17 mouse cellular contexts compared by ENCODE assay signal in genomic region chr2:144169576-144170178, GRCm38 (mm10).
DNase-seq lines count a peak whose midpoint lies in the region; ATAC-seq lines count a peak whose summit lies in the region.
"Had no signal": no experiment of that assay in that cellular context is flagged by ENCODE, and none has a peak within 500 bp of the region (broad histone marks: within the 10 kb centered on the region; RNA-seq: fewer than 3 reads in every experiment).

No protein-coding gene starts in this region.

- no peak overlapping the region for H3K4me2 ChIP-seq in limb, embryonic 13.5 days (replicated peaks)
- no peak overlapping the region for H3K4me2 ChIP-seq in intestine, embryonic 16.5 days (ENCODE audit: low read depth, low read length)
- H3K4me2 ChIP-seq: hindbrain, embryonic 12.5 days; limb, embryonic 12.5 days; midbrain, embryonic 13.5 days had no signal

- H3K9ac ChIP-seq in limb, embryonic 13.5 days, result no peak overlapping the region
- no peak overlapping the region; the same call in 1 of the 2 replicates for H3K9ac ChIP-seq in intestine, embryonic 16.5 days (ENCODE audit: low read depth, low read length)
- H3K9ac ChIP-seq: hindbrain, embryonic 12.5 days; limb, embryonic 12.5 days; midbrain, embryonic 13.5 days had no signal

- ATAC-seq in limb, embryonic 13.5 days (ENCODE audit: low FRiP score, low read depth), result peak; percentile 10; the same call in 1 of the 2 replicates
- ATAC-seq in intestine, embryonic 16.5 days, result peak; percentile 17
- ATAC-seq: forebrain, embryonic 14.5 days; midbrain, embryonic 13.5 days had no signal

- peak; percentile 4 for DNase-seq in cerebellum, adult 9-11 months
- DNase-seq in cerebellum, adult 18-20 months, result no peak
- no peak for DNase-seq in limb, embryonic 10.5 days (ENCODE audit: low spot score)
- peak; percentile 15 to 17 for DNase-seq in B cell, adult 2 months
- DNase-seq in Muller cell, postnatal 12 days (ENCODE audit: inconsistent ontology term), result no peak
- DNase-seq in forebrain, embryonic 10.5 days (ENCODE audit: extremely low spot score, low spot score), result no peak
- DNase-seq: adrenal gland, postnatal 36 days; cerebellum, adult 8-10 months; gastrocnemius, postnatal 25 days; kidney, adult 9 months had no signal

- no peaks in the 10 kb centered on the region for H3K27me3 ChIP-seq in limb, embryonic 13.5 days
- no peaks in the 10 kb centered on the region for H3K27me3 ChIP-seq in limb, embryonic 10.5 days (ENCODE audit: low read depth, poor library complexity, severe bottlenecking)
- H3K27me3 ChIP-seq in intestine, embryonic 16.5 days (replicated peaks; ENCODE audit: control insufficient read depth, insufficient read depth, low read length), result no peaks in the 10 kb centered on the region
- H3K27me3 ChIP-seq in forebrain, embryonic 10.5 days (ENCODE audit: poor library complexity, severe bottlenecking), result peaks cover 22% of the 10 kb centered on the region
- H3K27me3 ChIP-seq: limb, embryonic 12.5 days had no signal

- H3K4me3 ChIP-seq in limb, embryonic 13.5 days, result no peak overlapping the region
- no peak overlapping the region for H3K4me3 ChIP-seq in limb, embryonic 10.5 days
- no peak overlapping the region for H3K4me3 ChIP-seq in intestine, embryonic 16.5 days (ENCODE audit: low read length)
- no peak overlapping the region for H3K4me3 ChIP-seq in forebrain, embryonic 10.5 days
- H3K4me3 ChIP-seq: hindbrain, embryonic 12.5 days; left cerebral cortex, adult 2 months; limb, embryonic 12.5 days; midbrain, embryonic 13.5 days had no signal

- peaks cover 26% of the 10 kb centered on the region for H3K4me1 ChIP-seq in limb, embryonic 13.5 days
- H3K4me1 ChIP-seq in limb, embryonic 10.5 days, result peaks cover 30% of the 10 kb centered on the region
- H3K4me1 ChIP-seq in intestine, embryonic 16.5 days (ENCODE audit: control insufficient read depth, insufficient read depth, low read length), result peaks cover 37% of the 10 kb centered on the region
- peaks cover 29% of the 10 kb centered on the region for H3K4me1 ChIP-seq in forebrain, embryonic 10.5 days

- WGBS in limb, embryonic 13.5 days, result 47% methylated on average over 4 of the region's 4 CpGs
- 76% methylated on average over 4 of the region's 4 CpGs for WGBS in limb, embryonic 10.5 days
- 32% methylated on average over 4 of the region's 4 CpGs for WGBS in intestine, embryonic 16.5 days
- 85% methylated on average over 4 of the region's 4 CpGs for WGBS in forebrain, embryonic 10.5 days

- H3K36me3 ChIP-seq in limb, embryonic 13.5 days, result no peaks in the 10 kb centered on the region
- no peaks in the 10 kb centered on the region for H3K36me3 ChIP-seq in limb, embryonic 10.5 days
- no peaks in the 10 kb centered on the region for H3K36me3 ChIP-seq in intestine, embryonic 16.5 days (ENCODE audit: control insufficient read depth, insufficient read depth, low read length)
- no peaks in the 10 kb centered on the region for H3K36me3 ChIP-seq in forebrain, embryonic 10.5 days (replicated peaks)
- H3K36me3 ChIP-seq: hindbrain, embryonic 12.5 days; limb, embryonic 12.5 days; midbrain, embryonic 13.5 days had no signal

- H3K27ac ChIP-seq in limb, embryonic 13.5 days, result peak overlapping the region; percentile 28; the same call in 1 of the 2 replicates
- H3K27ac ChIP-seq in limb, embryonic 10.5 days, result no peak overlapping the region
- H3K27ac ChIP-seq in intestine, embryonic 16.5 days (ENCODE audit: low read length), result peak overlapping the region; percentile 71
- no peak overlapping the region for H3K27ac ChIP-seq in forebrain, embryonic 10.5 days
- H3K27ac ChIP-seq: hindbrain, embryonic 12.5 days; left cerebral cortex, adult 2 months; limb, embryonic 12.5 days; midbrain, embryonic 13.5 days had no signal

- no peaks in the 10 kb centered on the region for H3K9me3 ChIP-seq in limb, embryonic 13.5 days
- H3K9me3 ChIP-seq in limb, embryonic 10.5 days (replicated peaks), result no peaks in the 10 kb centered on the region
- no peaks in the 10 kb centered on the region for H3K9me3 ChIP-seq in intestine, embryonic 16.5 days (ENCODE audit: control insufficient read depth, low read length)
- H3K9me3 ChIP-seq in forebrain, embryonic 10.5 days, result no peaks in the 10 kb centered on the region
- H3K9me3 ChIP-seq: hindbrain, embryonic 12.5 days; limb, embryonic 12.5 days; midbrain, embryonic 13.5 days had no signal

Comparison
In these comparisons a context has a peak if more than half of its experiments do, and no peak if none do; other contexts are left out.
1. DNase-seq: peak in cerebellum, adult 9-11 months (single experiment) and B cell, adult 2 months (2 of 2); none in cerebellum, adult 18-20 months (0 of 2), limb, embryonic 10.5 days (single experiment), Muller cell, postnatal 12 days (single experiment) and forebrain, embryonic 10.5 days (single experiment).
2. H3K27ac ChIP-seq: peak in limb, embryonic 13.5 days (single experiment) and intestine, embryonic 16.5 days (single experiment); none in limb, embryonic 10.5 days (single experiment) and forebrain, embryonic 10.5 days (single experiment).